Mouse (Mus musculus) Patski (cell line): ENCODE measurements at regions not wholly inside any gene's neighbourhood (a gene's known extent, or its start where the extent isn't known, plus 50 kb on each side); places are given as distances from the start of the nearest gene placed in this dataset.

Experiments used
- ATAC-seq: fragments of 100-300 bp; one replicate; pipeline ENCODE4 v1.8.0; 2021
- CTCF ChIA-PET: fragments of 350-600 bp; sonication (Branson Sonifier 250); formaldehyde crosslinking; loops from one replicate; lab custom pipeline; 2022; ENCODE audit warnings: inconsistent platforms; lab: Charles Lee
- POLR2A ChIA-PET: fragments of 350-600 bp; sonication (Branson Sonifier 250); formaldehyde crosslinking; loops from one replicate; lab custom pipeline; 2022; ENCODE audit warnings: antibody characterized with exemption, inconsistent platforms; lab: Charles Lee
- DNase-seq: peaks from one replicate; pipeline ENCODE4 v3.0.0-alpha.2; 2011; ENCODE audit warnings: low read depth, low spot score
- H3K27me3 ChIP-seq: fragments of 371-371 bp; one replicate; pipeline ENCODE4 v1.5.1; 2021
- CTCF ChIP-seq: fragments of 100-300 bp; IDR thresholded peaks from one replicate; pipeline ENCODE4 v1.5.1; 2021
- in situ Hi-C: fragments of 300-500 bp; cut with MboI; formaldehyde crosslinking; loops from 3 replicates; pipeline ENCODE4 v1.11.1; 2018; ENCODE audit warnings: low pct_unique_long_range_greater_than_20kb, mixed read lengths

DNA sequence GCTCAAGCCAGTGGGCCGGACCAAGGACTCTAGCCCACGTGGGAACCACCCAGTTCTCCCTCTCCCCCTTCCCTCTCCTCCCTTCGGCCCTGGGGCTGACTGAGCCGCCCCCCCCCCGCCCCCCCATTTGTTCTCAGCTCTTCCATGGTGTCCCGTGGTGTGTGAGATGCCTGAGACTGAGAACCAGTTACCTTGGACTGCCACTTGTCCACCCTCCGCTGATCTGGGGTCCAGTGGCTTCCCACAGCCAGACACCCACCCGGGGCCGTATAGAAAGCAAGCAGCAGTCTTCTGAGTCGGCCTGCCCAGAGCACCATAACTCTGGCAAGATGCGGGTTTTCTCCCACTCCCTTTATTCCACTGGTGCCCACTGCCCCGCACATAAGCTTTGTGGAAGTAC lies 316.2 kb upstream of the A1bg start:
- ChIA-PET POLR2A (no interaction called here), CTCF (no interaction called here)
- no peaks in the 10 kb centered on the region for H3K27me3 ChIP-seq
- in situ Hi-C loops = no loop called here
- TF ChIP-seq CTCF = no peak
- DNase-seq (no peak), ATAC-seq (no peak)

DNA sequence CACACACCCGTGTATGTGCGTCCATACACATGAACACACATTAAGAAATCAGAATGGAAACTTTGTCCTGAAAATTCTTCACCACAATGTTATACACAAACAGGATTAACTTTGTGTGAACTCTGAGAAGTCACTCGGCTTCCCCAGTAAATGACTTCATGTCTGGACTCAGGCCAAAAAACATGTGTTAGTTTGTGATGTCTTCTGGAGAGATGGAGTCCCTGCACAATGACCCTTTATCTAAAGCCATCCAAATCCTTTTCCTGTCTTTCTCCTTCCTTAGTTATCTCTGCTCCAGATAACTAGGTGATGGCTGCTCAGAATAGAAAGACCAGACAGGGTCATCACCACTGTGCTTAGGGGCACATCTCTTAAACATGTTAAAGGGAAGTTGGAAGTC lies 306.8 kb upstream of the A1bg start:
- DNase-seq (no peak), ATAC-seq (no peak)
- no peak for TF ChIP-seq CTCF
- in situ Hi-C loops = no loop called here
- peaks cover 3% of the 10 kb centered on the region for H3K27me3 ChIP-seq
- POLR2A ChIA-PET = no interaction called here
- CTCF ChIA-PET = no interaction called here

DNA sequence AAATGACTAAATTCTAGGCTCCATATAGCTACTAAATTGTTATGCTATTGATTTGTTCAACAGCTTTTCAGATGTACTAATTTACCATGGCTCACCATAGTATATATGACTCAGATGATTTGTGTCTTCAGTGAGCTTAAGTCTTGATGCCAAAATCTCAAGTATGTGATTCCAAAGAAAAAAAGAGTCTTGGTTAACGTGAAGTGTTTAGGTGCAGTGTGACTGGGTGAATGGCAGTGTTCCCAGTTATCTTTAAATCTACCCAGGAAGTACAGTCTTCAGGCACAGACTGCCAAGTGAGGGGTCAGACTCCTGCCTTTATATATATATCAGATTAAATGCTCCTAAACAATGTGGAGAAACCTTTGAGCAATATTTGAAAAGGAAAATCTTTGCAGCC lies 300.1 kb upstream of the A1bg start:
- no peak for DNase-seq
- ATAC-seq = no peak
- CTCF ChIA-PET = interaction anchor here (1.2 kb wide), 1 partner anchor 26 kb away, joined by 3 read pairs; no protein-coding TSS in a partner anchor
- no peak for TF ChIP-seq CTCF
- H3K27me3 ChIP-seq = peaks cover 3% of the 10 kb centered on the region
- in situ Hi-C loops = no loop called here
- POLR2A ChIA-PET = no interaction called here

DNA sequence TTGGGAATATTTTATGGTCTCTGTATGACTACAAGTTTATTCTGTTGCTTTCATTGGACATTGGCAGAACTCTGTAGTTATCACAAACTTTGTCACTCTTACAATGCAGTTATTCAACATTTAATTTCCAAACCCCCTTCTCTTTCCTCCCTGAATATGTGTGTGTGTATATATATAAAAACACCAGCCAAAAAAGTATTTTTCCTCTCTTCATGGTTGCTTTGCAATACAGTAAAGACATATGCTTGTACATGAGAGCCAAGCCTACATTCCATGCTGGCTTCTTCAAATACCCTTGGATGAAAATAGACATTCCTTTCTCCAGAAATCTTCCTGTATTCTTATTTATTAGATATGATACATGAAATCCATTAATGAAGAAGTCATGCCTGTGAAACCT lies 287.3 kb upstream of the A1bg start:
- ATAC-seq (no peak), DNase-seq (no peak)
- ChIA-PET POLR2A (no interaction called here), CTCF (no interaction called here)
- no peaks in the 10 kb centered on the region for H3K27me3 ChIP-seq
- no peak for TF ChIP-seq CTCF
- in situ Hi-C loops = no loop called here

DNA sequence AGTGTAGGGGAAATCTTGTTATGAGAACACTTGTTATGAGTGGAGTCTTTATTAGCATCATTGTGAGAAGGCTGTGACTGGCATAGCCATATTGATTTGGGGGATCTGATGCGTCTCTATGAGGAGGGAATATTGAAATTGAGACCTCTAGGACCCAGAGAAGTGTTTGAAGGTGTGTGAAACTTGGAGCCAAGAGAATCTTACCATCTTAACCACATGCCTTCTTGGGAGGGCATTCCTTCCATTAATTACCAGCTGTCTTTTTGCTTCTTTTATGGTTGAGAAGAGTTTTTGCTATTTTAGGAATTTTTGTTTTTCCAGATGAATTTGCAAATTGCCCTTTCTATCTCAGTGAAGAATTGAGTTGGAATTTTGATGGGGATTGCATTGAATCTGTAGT lies 267.2 kb upstream of the A1bg start:
- no peak for TF ChIP-seq CTCF
- no peak for ATAC-seq
- ChIA-PET CTCF (no interaction called here), POLR2A (no interaction called here)
- in situ Hi-C loops = no loop called here
- H3K27me3 ChIP-seq = no peaks in the 10 kb centered on the region
- DNase-seq = no peak

DNA sequence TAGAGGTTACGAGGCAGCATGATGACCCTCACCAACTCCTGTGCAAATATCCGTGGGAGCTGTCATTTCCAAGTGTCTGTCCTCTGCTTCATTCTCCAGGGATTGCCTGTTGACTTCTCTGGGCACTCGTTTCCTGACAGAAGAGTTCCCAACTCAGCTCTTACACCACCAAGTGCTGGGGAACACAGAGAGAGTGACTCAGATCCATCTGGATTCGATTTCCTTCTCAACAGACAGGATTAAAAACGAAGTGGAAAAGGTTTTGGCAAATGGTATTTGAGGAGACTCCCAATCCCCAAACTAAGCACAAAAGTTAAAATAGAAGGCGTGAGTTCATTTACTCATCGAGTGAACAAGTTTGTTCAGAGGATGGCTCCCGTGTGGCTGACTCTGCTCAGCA lies 266.7 kb upstream of the A1bg start:
- no peak for TF ChIP-seq CTCF
- ATAC-seq (no peak), DNase-seq (no peak)
- H3K27me3 ChIP-seq = no peaks in the 10 kb centered on the region
- in situ Hi-C loops = no loop called here
- ChIA-PET POLR2A (no interaction called here), CTCF (no interaction called here)

DNA sequence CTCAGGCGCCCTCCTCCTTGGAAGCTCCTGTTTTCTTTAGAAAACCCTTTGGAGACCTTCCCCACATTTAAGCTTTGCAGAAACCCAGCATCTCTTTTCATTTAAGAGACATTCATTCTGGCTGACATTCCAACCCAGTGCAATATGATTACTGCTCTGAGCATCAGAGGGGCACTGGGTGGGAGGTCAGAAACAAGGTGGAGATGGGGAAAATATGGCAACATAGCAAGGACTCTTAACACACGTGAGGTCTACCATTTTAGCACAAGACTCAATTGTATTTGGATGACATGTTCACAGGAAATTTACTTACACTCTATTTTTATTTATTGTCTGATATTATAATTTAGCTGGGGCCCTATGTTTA lies 261.8 kb upstream of the A1bg start:
- ChIA-PET CTCF (interaction anchor here (0.9 to 1.3 kb wide), 3 partner anchors 11 to 26 kb away, joined by 3 to 4 read pairs (median 3); no protein-coding TSS in a partner anchor), POLR2A (interaction anchor here (0.6 kb wide), 1 partner anchor 8 kb away, joined by 3 read pairs; no protein-coding TSS in a partner anchor)
- no peak for TF ChIP-seq CTCF
- ATAC-seq (no peak), DNase-seq (no peak)
- in situ Hi-C loops = no loop called here
- H3K27me3 ChIP-seq = no peaks in the 10 kb centered on the region

DNA sequence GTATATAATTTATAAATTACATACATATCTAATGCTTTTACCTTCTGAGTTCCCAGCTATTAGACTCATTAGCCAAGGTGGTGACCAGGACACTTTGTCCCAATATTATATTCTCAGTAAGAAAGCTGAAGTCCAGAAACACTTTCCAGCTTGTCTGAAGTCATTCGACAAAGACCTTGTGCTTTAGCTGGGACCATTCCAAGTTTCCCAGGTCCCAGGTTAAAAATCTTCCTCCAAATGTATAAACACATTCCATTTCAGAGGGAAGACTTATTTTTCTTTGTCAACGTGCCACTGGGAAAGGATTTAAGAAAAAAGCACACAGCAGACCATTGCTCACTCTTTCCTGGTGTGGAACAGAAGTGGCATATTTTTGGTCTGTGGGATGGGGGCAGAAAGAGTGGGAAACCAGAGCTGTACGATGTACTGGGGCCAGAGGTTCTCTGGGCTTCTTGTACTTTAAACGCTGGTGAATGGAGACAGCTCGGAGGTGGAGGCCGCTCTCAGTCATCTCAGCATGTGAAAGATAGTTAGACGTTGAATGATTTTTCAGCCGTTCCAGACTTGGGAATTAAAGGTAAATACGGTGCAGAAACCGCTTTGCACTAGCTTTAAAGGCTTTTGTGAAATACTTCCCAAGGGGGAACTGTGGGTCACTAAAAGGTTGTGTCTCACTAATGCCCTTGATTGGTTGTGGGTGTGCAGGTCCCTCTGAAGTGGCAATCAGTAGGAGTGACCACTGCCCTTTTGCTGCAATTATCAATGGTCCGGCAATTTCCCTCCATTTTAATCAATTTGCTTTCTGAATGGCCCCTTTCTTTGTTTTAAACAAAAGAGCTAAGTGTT lies 261.2 kb upstream of the A1bg start:
- POLR2A ChIA-PET = interaction anchor here (0.6 kb wide), 1 partner anchor 9 kb away, joined by 3 read pairs; no protein-coding TSS in a partner anchor
- no peak for TF ChIP-seq CTCF
- in situ Hi-C loops = no loop called here
- no peaks in the 10 kb centered on the region for H3K27me3 ChIP-seq
- no peak for DNase-seq
- CTCF ChIA-PET = interaction anchor here (0.9 to 1.3 kb wide), 3 partner anchors 11 to 26 kb away, joined by 3 to 4 read pairs (median 3); no protein-coding TSS in a partner anchor
- no peak for ATAC-seq

DNA sequence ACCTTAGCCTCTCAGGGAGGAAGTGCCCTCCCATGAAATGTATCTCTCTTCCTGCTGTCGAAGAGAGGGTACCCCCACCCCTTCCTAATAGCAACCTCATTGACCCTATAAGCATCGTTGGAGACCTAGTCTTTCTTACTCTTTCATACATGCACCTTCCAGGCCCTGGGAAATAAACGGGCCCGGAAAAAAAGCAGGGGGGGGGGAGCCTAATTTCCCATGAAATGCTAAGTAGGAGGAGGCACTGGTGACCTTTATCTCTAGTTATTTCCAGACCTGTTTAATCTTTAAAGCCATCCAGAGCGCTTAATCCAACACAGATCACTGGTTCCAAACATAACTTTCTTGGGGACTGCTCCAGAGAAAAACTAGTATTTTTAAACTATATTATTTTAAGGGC lies 260.5 kb upstream of the A1bg start:
- ChIA-PET CTCF (interaction anchor here (1.3 kb wide), 1 partner anchor 14 kb away, joined by 3 read pairs; no protein-coding TSS in a partner anchor), POLR2A (no interaction called here)
- DNase-seq (no peak), ATAC-seq (no peak)
- TF ChIP-seq CTCF = no peak
- in situ Hi-C loops = no loop called here
- H3K27me3 ChIP-seq = no peaks in the 10 kb centered on the region

DNA sequence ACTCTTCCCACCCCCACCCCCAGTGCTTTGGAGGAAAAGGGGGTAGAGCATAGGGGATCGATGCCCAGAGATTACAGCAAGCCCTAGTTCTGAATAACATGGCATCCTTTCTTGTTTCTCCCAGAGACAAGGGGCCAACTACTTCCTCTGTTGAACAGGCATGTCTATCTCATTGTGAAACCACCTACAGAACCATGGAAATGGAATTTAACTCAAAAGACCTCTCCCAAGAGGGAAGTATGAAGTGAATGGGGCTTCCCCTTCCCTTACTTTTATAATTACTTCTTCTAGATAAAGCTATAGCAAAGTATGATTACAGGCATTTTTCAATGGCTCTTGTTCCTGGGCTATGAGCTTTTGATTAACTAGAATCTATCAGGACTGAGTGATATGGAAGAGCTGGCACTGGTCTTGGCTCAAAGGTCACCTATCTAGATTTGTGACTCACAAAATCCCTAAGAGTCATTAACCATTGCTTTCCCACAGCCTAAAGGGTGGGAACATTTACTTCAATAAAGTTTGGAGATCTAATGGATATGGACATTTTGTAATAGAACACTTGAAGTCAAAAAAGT lies 246.1 kb upstream of the A1bg start:
- ATAC-seq (no peak), DNase-seq (no peak)
- ChIA-PET POLR2A (interaction anchor here (0.6 kb wide), 1 partner anchor 552 kb away, joined by 6 read pairs; no protein-coding TSS in a partner anchor), CTCF (interaction anchor here (1.1 kb wide), 2 partner anchors 12 to 15 kb away, joined by 3 read pairs; no protein-coding TSS in a partner anchor)
- H3K27me3 ChIP-seq = no peaks in the 10 kb centered on the region
- in situ Hi-C loops = no loop called here
- TF ChIP-seq CTCF = no peak

DNA sequence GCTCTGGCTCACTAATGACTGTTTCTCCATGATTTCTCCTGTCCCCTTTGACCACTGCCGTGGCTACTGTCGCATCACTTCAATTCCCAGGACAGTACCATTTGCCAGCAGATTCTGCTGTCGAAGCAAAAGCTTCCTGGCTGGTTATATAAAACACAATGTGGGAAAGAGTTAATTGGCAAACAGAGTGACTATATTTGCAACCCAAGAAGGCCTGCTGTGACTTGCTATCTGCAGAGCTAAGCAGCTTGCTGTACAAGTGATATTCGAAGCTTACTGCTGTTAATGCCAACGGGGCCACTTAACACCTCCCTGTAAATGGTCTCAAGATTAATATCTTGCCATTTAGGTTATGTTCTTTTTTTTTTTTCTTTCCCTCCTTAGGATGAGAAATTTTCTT lies 242.2 kb upstream of the A1bg start:
- H3K27me3 ChIP-seq = no peaks in the 10 kb centered on the region
- ChIA-PET CTCF (no interaction called here), POLR2A (interaction anchor here (0.7 kb wide), 1 partner anchor 439 kb away, joined by 3 read pairs; no protein-coding TSS in a partner anchor)
- no peak for TF ChIP-seq CTCF
- peak; percentile 60 for ATAC-seq
- in situ Hi-C loops = no loop called here
- no peak for DNase-seq
